Mouse (Mus musculus) bone marrow, adult 2 months (tissue): ENCODE results near the gene Hmx2. TPM values are rescaled to one million over a fixed set of nuclear protein-coding genes. Genes with fewer than 3 reads are reported as not detected.

Experiments used
- H3K27ac ChIP-seq: fragments of 200-500 bp; 2 replicates; pipeline ENCODE4 v1.5.1; 2012; ENCODE audit warnings: low read depth, mild to moderate bottlenecking, control low read depth, inconsistent platforms, low read length; ENCODE audit not compliant: control insufficient read depth, poor library complexity, insufficient read depth
- H3K4me1 ChIP-seq: fragments of 200-500 bp; 2 replicates; pipeline ENCODE4 v1.6.1; 2011; ENCODE audit warnings: low read length; ENCODE audit not compliant: control insufficient read depth, insufficient read depth
- H3K4me3 ChIP-seq: fragments of 200-500 bp; replicated peaks from 2 replicates; pipeline ENCODE3; 2011; ENCODE audit warnings: mild to moderate bottlenecking, low read depth, low read length, control low read depth; ENCODE audit not compliant: control insufficient read depth
- CTCF ChIP-seq: fragments of 200-500 bp; IDR thresholded peaks from 2 replicates; pipeline ENCODE4 v1.5.1; 2011; ENCODE audit warnings: low read length, control low read depth; ENCODE audit not compliant: control insufficient read depth, insufficient read depth
- POLR2A ChIP-seq: fragments of 200-500 bp; IDR thresholded peaks from 2 replicates; pipeline ENCODE4 v1.6.1; 2011; ENCODE audit warnings: low read depth, mild to moderate bottlenecking, control low read depth, low read length, borderline replicate concordance; ENCODE audit not compliant: control insufficient read depth
- WGBS: fragments of 180-500 bp; shearing (Covaris S2); methylation state at CpG from one replicate; pipeline ENCODE4 v1.1.7; 2018; 5-methylcytosine and 5-hydroxymethylcytosine counted together
- polyA plus RNA-seq: library from polyadenylated mRNA; stranded (reverse); fragments of >200 nt; gene quantifications from 2 replicates; pipeline ENCODE4 v1.2.4, GENCODE M21; 2011; ENCODE audit warnings: low replicate concordance; ENCODE audit not compliant: missing spikeins, insufficient read depth, insufficient read length

Gene Hmx2
- polyA plus RNA-seq, 1 experiment = not detected

DNA sequence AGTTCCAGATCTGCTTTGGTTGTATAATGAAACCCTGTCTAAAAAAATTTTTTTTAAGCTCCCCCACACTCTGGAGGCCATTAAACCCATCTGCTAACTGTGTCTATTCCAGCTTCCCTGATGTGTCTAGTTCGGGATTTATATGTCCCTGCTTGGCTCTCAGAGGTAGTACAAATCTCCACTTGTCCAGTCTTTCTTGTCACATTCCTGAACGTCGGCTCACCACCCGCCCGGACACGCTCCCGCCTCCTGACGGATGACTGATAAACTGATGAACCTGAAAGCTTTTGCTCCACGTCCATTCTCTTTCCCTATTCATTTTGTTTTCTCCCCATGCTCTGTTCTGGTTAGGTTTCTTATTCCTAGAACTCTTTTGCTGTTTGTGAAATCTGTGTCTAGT, 33.6 kb downstream of the Hmx2 start:
- Histone ChIP-seq H3K4me1 (no peaks in the 10 kb centered on the region), H3K4me3 (no peak overlapping the region), H3K27ac (no peak overlapping the region)
- TF ChIP-seq CTCF (no peak), POLR2A (no peak)
- WGBS = 83% methylated on average over 9 of the region's 9 CpGs

DNA sequence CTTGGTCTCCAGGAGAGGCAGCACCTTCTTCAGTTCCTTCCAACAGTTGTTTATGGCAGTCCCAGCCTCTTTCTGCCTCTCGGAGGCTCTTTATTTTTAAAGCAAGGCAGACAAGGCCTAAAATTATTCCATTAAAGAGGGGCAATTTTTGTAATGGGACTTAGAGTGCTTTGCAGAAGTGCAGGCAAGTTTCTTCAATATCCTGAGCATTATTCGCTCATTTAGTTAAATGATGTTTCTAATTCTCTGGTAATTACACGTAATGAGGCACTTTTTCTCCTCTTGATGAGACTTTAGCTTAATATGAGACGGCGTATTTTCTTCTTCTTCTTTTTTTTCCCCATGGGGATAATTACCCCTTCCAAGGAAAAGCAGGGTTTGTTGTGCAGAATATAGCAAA, 37.0 kb downstream of the Hmx2 start:
- Histone ChIP-seq H3K4me1 (no peaks in the 10 kb centered on the region), H3K27ac (no peak overlapping the region), H3K4me3 (no peak overlapping the region)
- 82% methylated on average over 5 of the region's 5 CpGs for WGBS
- TF ChIP-seq POLR2A = no peak
- no peak for TF ChIP-seq CTCF

DNA sequence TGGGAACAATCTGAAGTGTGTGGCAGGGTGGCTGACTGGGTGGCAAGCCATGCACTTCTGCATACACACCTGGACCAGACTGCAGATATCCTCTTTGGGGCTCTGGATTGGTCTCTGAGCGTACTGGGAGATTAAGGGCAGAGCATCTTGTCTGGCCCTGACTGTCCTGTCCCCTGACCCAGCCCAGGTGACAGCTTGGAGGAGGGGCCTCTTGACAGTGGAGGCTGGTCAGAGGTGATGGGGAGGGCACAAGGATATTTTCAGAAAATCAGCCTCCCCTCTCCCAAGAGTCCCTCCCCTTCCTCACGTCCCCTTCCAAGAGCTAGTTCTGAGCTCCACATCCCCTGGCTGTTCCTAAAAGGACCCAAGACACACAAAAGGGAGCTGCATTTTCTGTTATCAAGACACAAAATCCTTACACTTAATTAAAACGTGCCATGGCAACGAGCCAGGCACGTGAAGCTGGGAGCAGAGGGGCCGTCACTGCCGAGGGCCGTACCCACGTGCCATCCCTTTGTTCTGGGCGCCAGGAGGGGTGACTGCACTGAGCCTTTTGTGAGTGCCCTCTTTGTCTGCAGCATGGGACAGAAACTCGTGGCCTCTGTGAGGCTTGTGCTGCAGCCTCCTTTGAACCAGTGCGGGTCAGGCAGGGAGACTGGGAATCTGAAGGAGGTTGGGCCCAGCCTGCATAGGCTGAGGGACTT, 49.4 kb downstream of the Hmx2 start:
- Histone ChIP-seq H3K4me3 (no peak overlapping the region), H3K27ac (no peak overlapping the region), H3K4me1 (no peaks in the 10 kb centered on the region)
- TF ChIP-seq POLR2A = no peak
- TF ChIP-seq CTCF = no peak
- WGBS = 27% methylated on average over 12 of the region's 12 CpGs

DNA sequence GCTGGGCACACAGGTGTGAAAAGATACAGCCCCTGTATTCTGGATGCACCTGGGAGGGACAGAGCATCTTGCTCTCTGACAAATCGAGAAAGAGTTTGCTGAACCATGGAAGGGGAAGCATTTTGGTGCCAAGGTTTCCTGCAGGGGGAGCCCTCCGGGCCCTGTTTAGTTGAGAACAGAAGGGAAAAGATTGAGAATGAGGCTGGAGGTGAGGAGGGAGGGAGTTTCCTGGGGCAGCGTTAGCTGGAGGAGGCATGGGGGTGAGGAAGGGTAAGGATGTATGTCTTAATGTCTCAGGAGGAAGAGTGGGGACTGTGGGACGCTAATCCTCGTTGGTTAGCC, 49.9 kb downstream of the Hmx2 start:
- TF ChIP-seq POLR2A = no peak
- no peak for TF ChIP-seq CTCF
- WGBS = 7% methylated on average over 5 of the region's 5 CpGs
- Histone ChIP-seq H3K4me1 (no peaks in the 10 kb centered on the region), H3K4me3 (no peak overlapping the region), H3K27ac (no peak overlapping the region)

DNA sequence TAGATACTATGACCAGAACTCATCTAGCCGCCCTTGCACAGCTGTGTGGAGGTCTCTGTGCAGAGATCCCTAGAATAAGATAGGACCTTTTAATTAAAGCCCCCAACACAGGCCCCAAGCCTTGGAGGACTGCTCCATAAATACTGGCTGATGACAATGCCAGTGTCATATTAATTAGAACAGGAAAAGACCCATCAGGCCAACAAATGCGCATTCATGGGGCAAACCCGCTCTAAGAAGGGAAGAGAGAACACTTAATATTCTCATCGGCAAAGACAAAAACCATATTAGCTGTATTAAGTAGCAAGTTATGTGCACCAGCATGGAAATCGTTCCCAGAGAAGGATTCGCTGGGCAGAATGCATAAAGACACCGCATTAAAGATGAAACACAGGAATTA, 53.5 kb downstream of the Hmx2 start:
- Histone ChIP-seq H3K27ac (no peak overlapping the region), H3K4me1 (no peaks in the 10 kb centered on the region), H3K4me3 (no peak overlapping the region)
- WGBS = 78% methylated on average over 7 of the region's 7 CpGs
- TF ChIP-seq CTCF (no peak), POLR2A (no peak)

DNA sequence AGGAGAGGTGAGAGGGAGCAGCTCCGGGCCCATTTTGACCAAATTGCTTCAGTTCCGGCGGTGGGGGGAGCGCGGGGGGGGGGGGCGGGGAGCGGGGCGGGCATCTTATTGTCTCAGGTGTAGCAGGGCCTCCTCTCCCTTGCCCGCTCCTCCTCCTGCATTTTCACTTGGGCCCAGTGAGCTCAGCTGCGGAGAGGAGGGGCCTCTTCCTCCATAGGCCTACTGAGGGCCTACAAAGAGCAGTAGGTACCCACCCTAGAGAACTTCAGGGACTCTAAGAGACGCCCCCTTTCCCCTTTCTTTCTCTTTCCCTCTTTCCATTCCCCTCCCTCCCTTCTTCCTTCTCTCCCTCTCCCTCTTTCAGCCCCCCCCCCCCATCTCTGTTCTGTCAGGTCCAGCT, 54.6 kb downstream of the Hmx2 start:
- WGBS = 26% methylated on average over 10 of the region's 11 CpGs
- TF ChIP-seq POLR2A = no peak
- no peak for TF ChIP-seq CTCF
- Histone ChIP-seq H3K27ac (no peak overlapping the region), H3K4me3 (no peak overlapping the region), H3K4me1 (no peaks in the 10 kb centered on the region)

DNA sequence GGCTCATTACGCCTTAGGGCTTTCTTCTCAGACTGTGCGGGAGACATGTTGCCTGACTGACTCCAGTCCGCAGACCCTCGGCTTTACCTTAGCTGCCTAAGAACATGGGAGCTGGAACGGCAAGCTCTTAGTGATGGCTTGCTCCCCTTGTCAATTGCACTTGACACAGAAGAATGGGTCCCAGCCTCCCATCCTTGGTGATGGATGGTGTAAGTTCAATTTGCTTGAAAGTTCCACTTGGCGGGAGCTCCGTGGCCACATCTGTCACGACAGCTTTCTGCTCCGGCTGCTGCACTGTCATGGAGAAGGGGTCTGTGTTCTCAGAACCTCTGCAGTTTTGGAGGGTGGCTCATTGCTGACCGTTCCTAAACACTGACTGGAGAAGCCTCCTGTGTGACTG, 56.4 kb downstream of the Hmx2 start:
- WGBS = 87% methylated on average over 10 of the region's 10 CpGs
- Histone ChIP-seq H3K4me1 (no peaks in the 10 kb centered on the region), H3K27ac (no peak overlapping the region), H3K4me3 (no peak overlapping the region)
- TF ChIP-seq CTCF (no peak), POLR2A (no peak)

DNA sequence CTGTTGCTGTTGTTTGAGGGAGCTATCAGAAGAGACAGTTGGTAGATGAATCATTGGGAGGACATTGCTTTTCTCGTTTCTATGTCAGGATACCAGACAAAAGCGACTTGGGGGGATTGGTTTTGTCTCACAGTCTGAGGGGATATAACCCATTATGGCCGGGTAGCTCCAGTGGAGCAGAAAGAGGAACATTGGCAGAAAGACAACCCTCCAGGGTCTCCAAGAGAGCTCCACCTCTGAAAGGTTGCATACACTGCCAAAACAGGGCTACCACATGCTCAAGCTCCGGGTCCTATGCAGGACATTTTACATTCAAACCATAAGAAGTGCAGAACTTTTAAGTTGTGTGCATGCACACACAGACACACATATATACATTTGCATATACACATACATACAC, 56.9 kb downstream of the Hmx2 start:
- no peak overlapping the region for H3K27ac ChIP-seq
- 62% methylated on average over 4 of the region's 4 CpGs for WGBS
- H3K4me3 ChIP-seq = no peak overlapping the region
- TF ChIP-seq CTCF (no peak), POLR2A (no peak)
- no peaks in the 10 kb centered on the region for H3K4me1 ChIP-seq

Other genes starting within 250 kb of the Hmx2 start
- gene Cuzd1, start 226.5 kb upstream of the Hmx2 start, polyA plus RNA-seq = not detected in 2 replicates
- gene Fam24b, start 219.3 kb upstream of the Hmx2 start, polyA plus RNA-seq = not detected in 2 replicates
- gene Fam24a, start 214.9 kb upstream of the Hmx2 start, polyA plus RNA-seq = not detected in 2 replicates
- 2.5 and 5.8 TPM in 2 replicates for gene 2310057M21Rik, start 186.0 kb upstream of the Hmx2 start, polyA plus RNA-seq
- 6.0 and 14.5 TPM in 2 replicates for gene Pstk, start 177.6 kb upstream of the Hmx2 start, polyA plus RNA-seq
- gene Ikzf5, start 138.3 kb upstream of the Hmx2 start, polyA plus RNA-seq = 11.9 and 24.4 TPM in 2 replicates
- 7.3 and 18.2 TPM in 2 replicates for gene Acadsb, start 138.2 kb upstream of the Hmx2 start, polyA plus RNA-seq
- gene Hmx3, start 5.9 kb upstream of the Hmx2 start, polyA plus RNA-seq = not detected in 2 replicates
- gene Bub3, start 11.4 kb downstream of the Hmx2 start, polyA plus RNA-seq = 65.9 and 83.1 TPM in 2 replicates